Mouse (Mus musculus) spleen, postnatal 14 days (tissue): ENCODE results near the gene Tango6.
"Not testable (repeated sequence)": the region's sequence is repeated elsewhere in the genome, so short reads cannot be mapped to it uniquely, and the experiment has no call there.

ENCODE experiments used
- DNase-seq, 2 experiments: peaks; one replicate each; pipeline ENCODE4 v3.0.0; 2021 to 2022; ENCODE audit warnings: low spot score in 2 of 2

Gene Tango6

GRCm38 (mm10) chr8:106872454-106873034 is 189.7 kb downstream of the Tango6 start:
- DNase-seq: no peak

- DNase-seq: no peak
These were observed 197.3 kb downstream of the Tango6 start for GRCm38 (mm10) chr8:106880121-106880707.

- DNase-seq: not testable (repeated sequence)
These were observed 201.2 kb downstream of the Tango6 start for GRCm38 (mm10) chr8:106884094-106884493.

GRCm38 (mm10) chr8:106884826-106885400 is 202.0 kb downstream of the Tango6 start:
- not testable (repeated sequence) for DNase-seq

GRCm38 (mm10) chr8:106887336-106888189 is 204.7 kb downstream of the Tango6 start:
- DNase-seq: peak; percentile 39 to 72

- DNase-seq: no peak
These were observed 205.9 kb downstream of the Tango6 start for GRCm38 (mm10) chr8:106888803-106889202.

GRCm38 (mm10) chr8:106892210-106892805 is 209.4 kb downstream of the Tango6 start:
- DNase-seq: no peak

GRCm38 (mm10) chr8:106892806-106893451 is 210.1 kb downstream of the Tango6 start:
- peak; percentile 24 to 38 for DNase-seq

- DNase-seq: peak; percentile 73 to 84
These were observed 210.8 kb downstream of the Tango6 start, which contains the start of gene Utp4 for GRCm38 (mm10) chr8:106893481-106894156. Gene Utp4, plus strand, starts transcription at chr8:106893636.

GRCm38 (mm10) chr8:106899473-106899872 is 216.6 kb downstream of the Tango6 start:
- DNase-seq: no peak
